Mouse (Mus musculus) lung, postnatal 0 days (tissue): ENCODE results near the gene Mus81.

ENCODE experiments used
- CTCF ChIP-seq: IDR thresholded peaks from 2 replicates; pipeline ENCODE4 v1.5.1; 2016; ENCODE audit warnings: antibody characterized with exemption, mild to moderate bottlenecking
- EP300 ChIP-seq: IDR thresholded peaks from 2 replicates; pipeline ENCODE4 v1.6.1; 2016; ENCODE audit warnings: antibody characterized with exemption, mild to moderate bottlenecking, control low read depth

GRCm38 (mm10) chr19:5500330-5500875 is 12.2 kb upstream of the Mus81 start:
- TF ChIP-seq CTCF = no peak
- TF ChIP-seq EP300 = no peak
